Mouse (Mus musculus) stomach, embryonic 15.5 days (tissue): Measurements from ENCODE around the gene Ifitm5. TPM values are rescaled to one million over a fixed set of nuclear protein-coding genes. Genes with fewer than 3 reads are reported as not detected.

Experiments used
- ATAC-seq: fragments of 200-750 bp; cut with Nextera tagmentation; 2 replicates; pipeline ENCODE4 v1.8.0; 2017; ENCODE audit warnings: low read depth, moderate number of reproducible peaks, moderate TSS enrichment; ENCODE audit not compliant: insufficient read depth, low FRiP score
- H3K27ac ChIP-seq: fragments of 300-500 bp; sonication (generic); 2 replicates; pipeline ENCODE4 v1.5.1; 2015; ENCODE audit warnings: mild to moderate bottlenecking, inconsistent platforms
- H3K27me3 ChIP-seq: fragments of 300-500 bp; sonication (generic); replicated peaks from 2 replicates; pipeline ENCODE4 v1.6.1; 2015; ENCODE audit warnings: inconsistent platforms
- H3K36me3 ChIP-seq: fragments of 300-500 bp; sonication (generic); 2 replicates; pipeline ENCODE4 v1.6.1; 2015; ENCODE audit warnings: inconsistent platforms
- H3K4me1 ChIP-seq: fragments of 300-500 bp; sonication (generic); 2 replicates; pipeline ENCODE4 v1.6.1; 2015; ENCODE audit warnings: inconsistent platforms
- H3K4me2 ChIP-seq: fragments of 300-500 bp; sonication (generic); 2 replicates; pipeline ENCODE4 v1.6.1; 2015; ENCODE audit warnings: mild to moderate bottlenecking, inconsistent platforms
- H3K4me3 ChIP-seq: fragments of 300-500 bp; sonication (generic); replicated peaks from 2 replicates; pipeline ENCODE4 v1.5.1; 2015; ENCODE audit warnings: inconsistent platforms
- H3K9ac ChIP-seq: fragments of 300-500 bp; sonication (generic); 2 replicates; pipeline ENCODE4 v1.6.1; 2015; ENCODE audit warnings: inconsistent platforms
- H3K9me3 ChIP-seq: fragments of 300-500 bp; sonication (generic); 2 replicates; pipeline ENCODE4 v1.6.1; 2016; ENCODE audit warnings: inconsistent platforms
- WGBS: fragments of 180-500 bp; shearing (Covaris S2); methylation state at CpG from one replicate; pipeline ENCODE4 v1.1.7; 2015; 5-methylcytosine and 5-hydroxymethylcytosine counted together
- polyA plus RNA-seq: library from polyadenylated mRNA; unstranded; fragments of >200 nt; fragmentation: Nextera tagmentation; extraction: Ambion mirVana; gene quantifications from 2 replicates; pipeline ENCODE4 v1.2.1, GENCODE M21; 2015

Ifitm5 gene
- polyA plus RNA-seq, 1 experiment from 2014 or later = 3.2 TPM

DNA sequence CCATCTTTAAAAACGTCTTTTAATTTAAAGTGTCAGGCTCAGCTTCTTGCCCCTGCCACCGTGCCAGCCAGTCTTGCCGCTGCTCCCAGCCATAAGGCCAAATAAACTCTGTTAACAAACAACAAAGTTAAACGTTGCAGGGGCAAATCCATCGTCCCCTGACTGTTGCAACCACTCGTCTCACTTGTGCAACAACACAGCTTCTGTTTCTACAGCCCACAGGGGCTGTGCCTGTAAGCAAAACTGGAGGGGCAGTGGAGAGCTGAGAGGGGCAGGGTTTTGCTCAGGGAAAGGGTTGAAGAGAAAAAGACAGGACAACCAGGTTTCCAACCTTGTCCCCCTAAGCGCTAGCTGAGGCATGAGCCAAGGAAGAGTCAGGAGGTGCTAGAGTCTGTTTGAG lies 41.9 kb downstream of the Ifitm5 start:
- Histone ChIP-seq H3K27ac (peak overlapping the region; percentile 3; the same call in 1 of the 2 replicates), H3K4me3 (no peak overlapping the region), H3K9me3 (no peaks in the 10 kb centered on the region), H3K36me3 (no peaks in the 10 kb centered on the region), H3K4me1 (peaks cover 5% of the 10 kb centered on the region; the same call in 1 of the 2 replicates), H3K9ac (no peak overlapping the region), H3K27me3 (no peaks in the 10 kb centered on the region), H3K4me2 (no peak overlapping the region)
- WGBS = 39% methylated on average over 7 of the region's 7 CpGs
- no peak for ATAC-seq

GRCm38 (mm10) chr7:140907697-140908096 lies 42.4 kb downstream of the Ifitm5 start:
- Histone ChIP-seq H3K4me1 (peaks cover 5% of the 10 kb centered on the region; the same call in 1 of the 2 replicates), H3K27ac (no peak overlapping the region), H3K9ac (no peak overlapping the region), H3K9me3 (no peaks in the 10 kb centered on the region), H3K27me3 (no peaks in the 10 kb centered on the region), H3K36me3 (no peaks in the 10 kb centered on the region), H3K4me3 (no peak overlapping the region), H3K4me2 (no peak overlapping the region)
- ATAC-seq = no peak
- WGBS = 83% methylated on average over 7 of the region's 7 CpGs

DNA sequence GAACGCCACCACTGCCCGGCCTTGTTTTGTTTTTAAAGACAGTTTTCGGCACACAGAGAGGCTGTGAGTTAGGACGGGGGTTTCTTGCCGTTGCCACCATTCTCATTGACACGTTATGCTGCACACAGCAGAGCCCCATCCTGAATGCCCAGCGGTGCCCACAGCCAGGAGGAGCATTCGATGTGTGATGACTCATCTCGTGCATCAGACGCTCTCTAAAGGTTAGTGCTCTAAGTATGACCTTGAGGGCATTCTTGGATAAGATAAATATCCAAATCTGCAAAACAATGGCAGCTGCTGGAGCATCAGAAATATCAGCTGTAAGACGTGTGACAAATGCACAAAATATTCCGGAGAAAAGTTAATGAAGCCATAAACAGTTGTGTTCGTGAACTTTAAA lies 43.0 kb downstream of the Ifitm5 start:
- peaks cover 5% of the 10 kb centered on the region; the same call in 1 of the 2 replicates for H3K4me1 ChIP-seq
- no peaks in the 10 kb centered on the region for H3K9me3 ChIP-seq
- WGBS = 75% methylated on average over 13 of the region's 13 CpGs
- no peak for ATAC-seq
- no peaks in the 10 kb centered on the region for H3K27me3 ChIP-seq
- no peak overlapping the region for H3K27ac ChIP-seq
- no peak overlapping the region for H3K9ac ChIP-seq
- H3K4me3 ChIP-seq = no peak overlapping the region
- no peak overlapping the region for H3K4me2 ChIP-seq
- H3K36me3 ChIP-seq = no peaks in the 10 kb centered on the region

DNA sequence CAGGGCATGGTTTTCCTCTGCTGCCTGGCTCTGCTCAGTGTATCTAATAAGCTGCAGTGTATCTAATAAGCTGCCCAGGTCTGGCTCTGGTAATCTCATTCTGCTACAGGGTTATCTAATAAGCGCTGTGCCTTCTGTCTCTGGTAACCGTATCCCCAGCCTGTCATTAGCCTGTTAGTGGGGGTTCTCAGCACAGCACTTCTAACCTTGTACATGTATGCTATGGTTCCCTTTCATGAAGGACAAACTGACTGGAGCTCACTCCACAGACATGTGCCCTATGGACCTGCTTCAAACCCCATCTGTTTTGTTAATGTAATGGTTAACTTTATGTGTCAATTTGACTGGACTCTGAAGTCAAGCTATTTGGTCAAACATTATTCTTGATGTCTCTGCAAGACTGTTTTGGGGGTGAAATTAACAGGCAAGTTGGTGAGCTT lies 44.4 kb downstream of the Ifitm5 start:
- Histone ChIP-seq H3K9ac (no peak overlapping the region), H3K27ac (no peak overlapping the region), H3K4me2 (no peak overlapping the region), H3K27me3 (no peaks in the 10 kb centered on the region), H3K36me3 (no peaks in the 10 kb centered on the region), H3K4me1 (peaks cover 5% of the 10 kb centered on the region; the same call in 1 of the 2 replicates), H3K4me3 (no peak overlapping the region), H3K9me3 (no peaks in the 10 kb centered on the region)
- 70% methylated on average over 2 of the region's 2 CpGs for WGBS
- ATAC-seq = peak; percentile 6; the same call in 1 of the 2 replicates

GRCm38 (mm10) chr7:140903212-140903611 lies 46.9 kb downstream of the Ifitm5 start:
- no peaks in the 10 kb centered on the region for H3K4me1 ChIP-seq
- 0 out of 2 replicates have a peak, but pooled peaks have one; percentile 6 for ATAC-seq
- H3K27me3 ChIP-seq = no peaks in the 10 kb centered on the region
- 26% methylated on average over 13 of the region's 13 CpGs for WGBS
- H3K27ac ChIP-seq = no peak overlapping the region
- H3K36me3 ChIP-seq = 0 out of 2 replicates have a peak, but pooled peaks cover 4% of the 10 kb centered on the region
- no peaks in the 10 kb centered on the region for H3K9me3 ChIP-seq
- no peak overlapping the region for H3K4me3 ChIP-seq
- H3K9ac ChIP-seq = no peak overlapping the region
- no peak overlapping the region for H3K4me2 ChIP-seq

GRCm38 (mm10) chr7:140902036-140902875 lies 47.8 kb downstream of the Ifitm5 start:
- no peak for ATAC-seq
- Histone ChIP-seq H3K4me1 (no peaks in the 10 kb centered on the region), H3K4me2 (no peak overlapping the region), H3K9ac (no peak overlapping the region), H3K9me3 (no peaks in the 10 kb centered on the region), H3K4me3 (no peak overlapping the region), H3K36me3 (peaks cover 13% of the 10 kb centered on the region), H3K27ac (no peak overlapping the region), H3K27me3 (no peaks in the 10 kb centered on the region)
- 82% methylated on average over 15 of the region's 15 CpGs for WGBS

GRCm38 (mm10) chr7:140900220-140900619 lies 49.9 kb downstream of the Ifitm5 start, which contains the start of gene Cox8b:
Gene Cox8b (minus strand): TSS chr7:140900446.
- 67% methylated on average over 10 of the region's 10 CpGs for WGBS

GRCm38 (mm10) chr7:140899121-140899520 lies 51.0 kb downstream of the Ifitm5 start:
- Histone ChIP-seq H3K4me1 (no peaks in the 10 kb centered on the region), H3K9me3 (no peaks in the 10 kb centered on the region), H3K27ac (no peak overlapping the region), H3K4me3 (no peak overlapping the region), H3K4me2 (no peak overlapping the region), H3K9ac (no peak overlapping the region; the same call in 1 of the 2 replicates), H3K36me3 (peaks cover 29% of the 10 kb centered on the region), H3K27me3 (no peaks in the 10 kb centered on the region)
- WGBS = 67% methylated on average over 3 of the region's 3 CpGs
- no peak for ATAC-seq

More at GRCm38 (mm10) chr7:140900220-140900619, 49.9 kb downstream of the Ifitm5 start, which contains the start of gene Cox8b:
- H3K36me3 ChIP-seq = peaks cover 22% of the 10 kb centered on the region
- H3K9me3 ChIP-seq = no peaks in the 10 kb centered on the region
- no peak within 1 kb of the TSS; the same call in 1 of the 2 replicates for H3K27ac ChIP-seq
- H3K9ac ChIP-seq = no peak within 1 kb of the TSS; the same call in 1 of the 2 replicates
- H3K4me1 ChIP-seq = no peaks in the 10 kb centered on the region
- H3K4me2 ChIP-seq = no peak within 1 kb of the TSS
- no peak within 1 kb of the TSS for H3K4me3 ChIP-seq
- ATAC-seq = no peak
- no peaks in the 10 kb centered on the region for H3K27me3 ChIP-seq

Other genes starting within 250 kb of the Ifitm5 start
- 0.18 TPM in 1 of 2 replicates, not detected in the other for gene Cyp2e1, start 186.6 kb downstream of the Ifitm5 start, polyA plus RNA-seq
- 0.23 and 0.30 TPM in 2 replicates for gene Syce1, start 162.4 kb downstream of the Ifitm5 start, polyA plus RNA-seq
- 1.5 and 1.7 TPM in 2 replicates for gene Zfp941, start 128.1 kb downstream of the Ifitm5 start, polyA plus RNA-seq
- 13.9 and 23.4 TPM in 2 replicates for gene Urah, start 115.3 kb downstream of the Ifitm5 start, polyA plus RNA-seq
- gene Scgb1c1, start 104.7 kb downstream of the Ifitm5 start, polyA plus RNA-seq = not detected in 2 replicates
- gene Odf3, start 102.5 kb downstream of the Ifitm5 start, polyA plus RNA-seq = 0.17 TPM in 1 of 2 replicates, not detected in the other
- not detected in 2 replicates for gene Gm45785, start 94.0 kb downstream of the Ifitm5 start, polyA plus RNA-seq
- 58.0 and 62.8 TPM in 2 replicates for gene Ric8a, start 93.3 kb downstream of the Ifitm5 start, polyA plus RNA-seq
- 44.7 and 50.1 TPM in 2 replicates for gene Bet1l, start 92.7 kb downstream of the Ifitm5 start, polyA plus RNA-seq
- 214 and 219 TPM in 2 replicates for gene Psmd13, start 68.3 kb downstream of the Ifitm5 start, polyA plus RNA-seq
- gene Sirt3, start 68.0 kb downstream of the Ifitm5 start, polyA plus RNA-seq = 25.7 and 28.7 TPM in 2 replicates
- gene Cox8b, start 49.8 kb downstream of the Ifitm5 start, polyA plus RNA-seq = 0.76 and 2.6 TPM in 2 replicates
- gene Nlrp6, start 29.4 kb downstream of the Ifitm5 start, polyA plus RNA-seq = 9.9 and 13.8 TPM in 2 replicates
- 21.2 and 23.5 TPM in 2 replicates for gene Pgghg, start 8.9 kb downstream of the Ifitm5 start, polyA plus RNA-seq
- gene Gm45717, start 5.6 kb upstream of the Ifitm5 start, polyA plus RNA-seq = 0.40 and 0.71 TPM in 2 replicates
- 1,181 and 1,379 TPM in 2 replicates for gene Ifitm2, start 5.7 kb upstream of the Ifitm5 start, polyA plus RNA-seq
- gene Ifitm1, start 16.9 kb upstream of the Ifitm5 start, polyA plus RNA-seq = 179 and 209 TPM in 2 replicates
- gene Ifitm3, start 60.5 kb upstream of the Ifitm5 start, polyA plus RNA-seq = 368 and 413 TPM in 2 replicates
- 7.6 and 8.1 TPM in 2 replicates for gene Ifitm6, start 67.6 kb upstream of the Ifitm5 start, polyA plus RNA-seq
- gene Gm17387, start 78.8 kb upstream of the Ifitm5 start, polyA plus RNA-seq = not detected in 2 replicates
- gene B4galnt4, start 110.8 kb upstream of the Ifitm5 start, polyA plus RNA-seq = 7.0 and 9.2 TPM in 2 replicates
- gene Pkp3, start 127.9 kb upstream of the Ifitm5 start, polyA plus RNA-seq = 38.4 and 47.2 TPM in 2 replicates
- gene Sigirr, start 150.3 kb upstream of the Ifitm5 start, polyA plus RNA-seq = 13.1 and 15.1 TPM in 2 replicates
- gene Ano9, start 167.5 kb upstream of the Ifitm5 start, polyA plus RNA-seq = 16.2 and 20.5 TPM in 2 replicates
- gene Ptdss2, start 172.1 kb upstream of the Ifitm5 start, polyA plus RNA-seq = 58.6 and 60.7 TPM in 2 replicates
- gene Rnh1, start 222.6 kb upstream of the Ifitm5 start, polyA plus RNA-seq = 206 and 215 TPM in 2 replicates
- gene Hras, start 243.7 kb upstream of the Ifitm5 start, polyA plus RNA-seq = 113 and 123 TPM in 2 replicates
- 5.4 and 7.2 TPM in 2 replicates for gene Lrrc56, start 243.9 kb upstream of the Ifitm5 start, polyA plus RNA-seq